Mouse (Mus musculus) layer of hippocampus, adult 18-20 months (tissue): ENCODE measurements around the gene Klf12. TPM values are rescaled to one million over a fixed set of nuclear protein-coding genes. Genes with fewer than 3 reads are reported as not detected.

Experiments used
- DNase-seq, 2 experiments: peaks; one replicate each; pipeline ENCODE4 v3.0.0; 2022; ENCODE audit warnings: low spot score in 2 of 2
- long read RNA-seq: library from polyadenylated mRNA; stranded (forward); transcript quantifications from one replicate; pipeline ENCODE4 v2.0.0, GENCODE M21; 2021
- total RNA-seq, 2 experiments: library from RNA; stranded (reverse); gene quantifications; 2 replicates each; pipeline ENCODE4 v1.2.3; 2021

Klf12 gene
- 10 to 100 TPM; 39.8 to 40.3 TPM for total RNA-seq
- long read RNA-seq, result 0 reads

DNA sequence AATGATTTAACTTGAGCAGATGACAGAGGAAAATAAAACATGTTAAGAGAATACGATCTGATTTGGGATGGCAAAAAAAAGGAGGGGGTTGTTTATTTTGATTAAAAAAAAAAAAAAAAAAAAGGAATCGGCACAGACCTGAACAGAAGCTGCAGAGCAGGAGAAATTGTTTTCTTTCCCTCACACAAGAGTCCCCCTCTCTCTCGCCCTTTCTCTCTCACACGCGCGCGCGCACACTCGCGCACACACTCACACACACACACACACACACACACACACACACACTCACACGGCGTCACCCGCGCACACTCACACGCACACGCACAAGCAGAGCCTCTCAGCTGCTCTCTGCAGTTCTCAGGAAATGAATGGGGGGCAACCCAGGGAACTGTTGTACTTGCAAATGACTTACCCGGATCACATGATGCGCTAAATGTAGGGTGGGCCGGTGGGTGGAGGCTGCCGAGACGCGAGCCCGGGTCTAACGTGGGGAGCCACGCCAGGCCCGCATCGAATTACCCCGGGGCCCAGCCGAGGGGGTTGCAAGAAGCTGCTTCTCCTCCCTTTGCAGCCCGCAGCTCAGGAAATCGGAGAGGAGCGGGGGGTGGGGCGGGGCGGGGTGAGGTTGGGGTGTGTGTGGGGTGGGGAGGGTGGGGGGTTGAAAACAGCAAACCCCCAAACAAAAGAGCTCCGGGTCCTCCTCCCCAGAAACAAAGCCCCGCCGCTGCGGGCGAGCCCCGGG lies at the start of gene Klf12:
Gene Klf12, minus strand, starts transcription at position 561 of the 742 bp plus-strand sequence.
- DNase-seq, result peak; percentile 72 to 86

DNA sequence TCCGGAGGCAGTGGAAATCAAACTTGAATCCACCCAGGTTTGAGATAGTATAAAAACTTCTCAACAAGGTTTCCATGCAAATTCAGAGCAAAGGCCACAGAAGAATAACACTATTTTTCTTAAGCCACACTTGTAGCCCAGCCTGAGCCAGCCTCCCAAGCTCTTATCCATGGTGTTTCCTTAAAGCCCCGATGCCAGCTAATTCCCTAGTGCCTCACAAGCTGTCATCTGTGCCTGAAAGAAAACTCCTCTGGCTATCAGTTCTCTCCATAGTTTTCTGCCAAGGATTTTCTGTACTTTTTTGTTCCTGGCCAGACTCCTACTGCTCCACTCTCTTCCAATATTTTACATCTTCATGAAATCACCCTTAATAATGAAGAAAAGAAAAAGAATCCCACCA lies 48.9 kb upstream of the Klf12 start:
- DNase-seq, result peak in 1 of 2 experiments; percentile 4

DNA sequence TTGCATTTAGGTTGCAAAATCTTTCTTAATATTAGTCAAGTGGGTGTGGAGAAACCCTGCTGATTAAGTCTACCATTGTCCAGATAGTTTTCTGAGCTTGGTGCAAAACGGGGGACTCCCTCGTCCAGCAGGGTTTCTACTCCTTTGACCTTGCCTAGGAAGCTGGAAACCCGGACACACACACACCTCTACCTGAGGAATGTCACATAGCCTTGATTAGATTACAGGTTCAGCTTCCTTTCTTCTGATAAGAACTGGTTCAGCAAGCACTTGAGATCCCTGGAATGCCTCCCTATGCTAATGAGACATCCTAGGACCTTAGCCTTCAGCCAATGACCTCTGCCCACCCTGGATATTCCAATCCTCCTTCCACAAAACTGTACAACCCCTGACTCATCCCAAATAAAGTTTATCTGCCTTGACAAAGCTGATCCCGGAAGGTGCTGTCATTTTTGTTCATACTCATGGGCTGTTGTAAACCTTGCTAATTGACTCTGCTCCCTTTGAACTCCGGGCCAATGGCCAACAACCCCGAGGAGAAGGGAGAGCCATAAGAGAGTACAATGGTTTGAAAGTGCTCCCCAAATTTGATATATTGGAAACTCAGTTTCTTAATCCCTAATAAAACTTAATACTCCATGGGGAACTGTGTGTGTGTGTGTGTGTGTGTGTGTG lies 44.3 kb upstream of the Klf12 start:
- no peak for DNase-seq

DNA sequence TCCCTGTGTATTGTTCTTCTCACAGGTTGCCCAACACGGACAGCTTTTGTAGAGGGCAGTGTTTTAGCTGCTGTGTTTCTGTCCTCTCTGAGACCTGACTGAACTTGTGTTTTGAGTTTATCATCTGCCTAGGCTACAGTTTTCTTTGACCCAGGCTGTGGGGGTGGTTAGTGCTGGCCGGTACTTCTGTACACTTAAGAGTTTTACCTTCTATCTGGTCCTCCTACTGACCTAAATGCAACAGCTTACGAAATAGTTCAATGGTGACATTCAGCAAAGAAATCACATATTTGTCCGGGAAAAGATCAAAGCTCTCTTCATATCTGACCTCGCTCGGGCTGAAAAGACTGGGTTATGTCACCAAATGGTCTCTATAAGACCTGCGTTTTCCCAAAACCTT lies 39.8 kb upstream of the Klf12 start:
- DNase-seq, result no peak

DNA sequence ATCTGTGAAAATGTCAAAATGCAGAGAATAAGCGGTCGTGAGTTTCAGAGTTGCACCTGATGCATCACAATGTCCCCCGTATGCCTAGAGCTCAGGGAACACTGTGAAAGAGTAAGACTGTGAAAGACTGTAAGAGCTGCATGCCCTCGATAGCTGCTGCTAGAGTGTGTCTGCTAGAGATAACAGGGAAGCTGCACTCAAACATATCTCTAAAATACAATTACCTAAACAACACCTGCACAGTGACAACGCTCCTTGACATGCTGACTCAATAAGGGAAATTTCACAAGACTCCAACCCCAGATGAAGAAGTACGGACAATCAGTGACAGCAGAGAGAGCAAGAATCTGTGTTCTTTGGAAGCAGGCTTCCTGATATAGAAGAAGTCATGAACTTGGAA lies 37.5 kb upstream of the Klf12 start:
- DNase-seq, result no peak

DNA sequence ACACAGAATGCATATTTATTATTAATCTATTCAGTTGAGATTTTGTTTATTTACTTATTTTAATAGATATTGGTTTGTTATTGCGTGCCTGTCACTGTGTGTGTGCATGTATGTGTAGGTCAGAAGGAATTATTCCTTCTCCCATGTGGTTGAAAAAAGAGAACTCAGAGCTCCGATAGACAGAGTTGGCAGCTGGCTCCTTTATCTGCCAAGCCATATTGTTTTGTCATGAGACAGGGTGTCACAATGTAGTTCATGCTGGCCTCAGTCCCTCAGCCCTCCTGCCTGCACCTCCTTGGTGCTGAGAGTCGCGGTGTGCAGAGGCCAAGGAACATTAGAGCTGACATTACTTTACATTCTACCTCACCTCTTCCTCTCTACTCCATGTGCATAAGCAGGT lies 32.3 kb upstream of the Klf12 start:
- no peak for DNase-seq

DNA sequence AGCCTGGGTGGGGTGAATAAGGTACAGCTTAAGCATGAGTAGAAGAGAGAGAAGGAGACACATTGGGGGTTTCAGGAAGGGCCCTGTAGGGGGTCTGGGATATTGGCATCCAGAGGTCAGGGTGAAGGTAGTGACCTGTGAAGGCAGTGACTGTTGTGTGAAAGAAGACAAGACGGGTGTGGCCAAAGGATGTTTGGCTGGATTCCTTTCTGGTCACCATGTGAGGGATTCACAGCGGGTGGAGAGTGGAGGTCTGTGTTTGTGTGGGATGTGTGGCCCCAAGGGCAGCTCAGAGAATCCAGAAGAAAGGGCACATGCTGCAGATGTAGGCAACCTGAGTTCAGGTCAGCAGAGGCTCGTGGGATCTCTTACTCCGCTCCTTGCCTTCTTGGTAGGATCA lies 29.6 kb upstream of the Klf12 start:
- no peak for DNase-seq

DNA sequence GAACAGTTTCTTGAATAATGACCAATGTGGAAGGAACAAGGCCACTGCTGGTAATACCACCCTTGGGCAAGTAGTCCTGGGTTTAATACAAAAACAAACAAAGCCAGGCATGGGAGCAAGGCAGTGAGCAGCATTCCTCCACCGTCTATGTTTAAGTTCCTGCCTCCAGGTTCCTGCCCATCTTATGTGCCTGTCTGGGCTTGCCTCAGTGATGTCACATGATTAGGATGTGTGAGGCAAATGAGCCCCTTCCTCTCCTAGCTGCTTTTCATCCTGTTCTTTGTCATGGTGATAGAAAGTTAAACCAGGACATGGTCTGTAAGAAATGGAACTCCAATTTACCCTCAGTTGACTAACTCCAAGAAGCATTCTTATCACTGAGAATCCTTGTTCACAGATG lies 16.4 kb upstream of the Klf12 start:
- no peak for DNase-seq

DNA sequence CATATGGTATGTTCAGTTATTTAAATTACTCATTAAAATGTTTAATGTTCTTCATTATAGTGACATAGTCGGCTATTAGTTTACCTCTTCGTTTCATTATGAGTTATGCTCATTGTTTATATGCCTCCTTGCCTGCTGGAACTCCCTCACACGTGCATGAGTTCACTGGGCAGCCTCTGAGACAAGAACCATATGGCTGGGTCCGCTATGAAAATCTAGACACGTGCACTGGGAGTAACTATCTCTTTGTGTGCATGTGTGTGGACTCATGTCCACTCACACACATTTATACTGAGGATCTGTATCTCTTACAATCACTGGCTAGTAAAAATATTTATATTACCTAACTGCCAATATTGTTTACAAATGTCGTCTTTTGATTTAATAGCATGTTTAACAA lies 14.4 kb upstream of the Klf12 start:
- DNase-seq, result no peak

DNA sequence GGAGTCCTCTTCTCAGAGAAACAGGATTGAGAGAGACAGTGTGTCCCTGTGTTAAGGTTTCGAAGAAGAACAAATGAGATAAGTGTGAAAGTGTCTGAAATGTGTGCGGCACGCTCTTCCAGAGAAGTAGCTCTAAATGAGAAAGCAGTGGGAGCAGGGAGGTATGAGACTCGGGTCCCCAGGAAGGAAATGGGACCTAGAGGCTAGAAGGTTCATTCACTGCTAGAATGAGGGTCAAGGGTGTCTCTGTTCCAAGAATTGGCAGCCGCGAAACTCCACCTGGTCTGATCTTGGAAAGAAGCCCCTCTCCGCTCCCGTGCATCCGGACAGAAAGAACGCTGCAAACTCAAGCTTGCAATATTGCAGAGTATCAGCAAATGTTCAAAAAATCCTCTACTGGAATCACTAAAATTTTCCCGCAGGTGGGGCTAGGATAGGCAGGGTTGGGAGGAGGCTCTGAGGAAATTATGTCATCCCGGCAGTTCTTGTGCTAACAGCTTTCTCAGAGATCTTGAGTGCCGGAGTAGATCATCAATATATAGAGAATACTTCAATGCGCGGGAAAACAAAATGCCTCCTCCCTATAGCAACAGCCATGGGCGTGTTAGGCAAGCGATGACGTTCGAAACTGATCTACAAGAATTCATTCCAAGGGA lies 2.2 kb upstream of the Klf12 start:
- peak in 1 of 2 experiments; percentile 13 for DNase-seq

DNA sequence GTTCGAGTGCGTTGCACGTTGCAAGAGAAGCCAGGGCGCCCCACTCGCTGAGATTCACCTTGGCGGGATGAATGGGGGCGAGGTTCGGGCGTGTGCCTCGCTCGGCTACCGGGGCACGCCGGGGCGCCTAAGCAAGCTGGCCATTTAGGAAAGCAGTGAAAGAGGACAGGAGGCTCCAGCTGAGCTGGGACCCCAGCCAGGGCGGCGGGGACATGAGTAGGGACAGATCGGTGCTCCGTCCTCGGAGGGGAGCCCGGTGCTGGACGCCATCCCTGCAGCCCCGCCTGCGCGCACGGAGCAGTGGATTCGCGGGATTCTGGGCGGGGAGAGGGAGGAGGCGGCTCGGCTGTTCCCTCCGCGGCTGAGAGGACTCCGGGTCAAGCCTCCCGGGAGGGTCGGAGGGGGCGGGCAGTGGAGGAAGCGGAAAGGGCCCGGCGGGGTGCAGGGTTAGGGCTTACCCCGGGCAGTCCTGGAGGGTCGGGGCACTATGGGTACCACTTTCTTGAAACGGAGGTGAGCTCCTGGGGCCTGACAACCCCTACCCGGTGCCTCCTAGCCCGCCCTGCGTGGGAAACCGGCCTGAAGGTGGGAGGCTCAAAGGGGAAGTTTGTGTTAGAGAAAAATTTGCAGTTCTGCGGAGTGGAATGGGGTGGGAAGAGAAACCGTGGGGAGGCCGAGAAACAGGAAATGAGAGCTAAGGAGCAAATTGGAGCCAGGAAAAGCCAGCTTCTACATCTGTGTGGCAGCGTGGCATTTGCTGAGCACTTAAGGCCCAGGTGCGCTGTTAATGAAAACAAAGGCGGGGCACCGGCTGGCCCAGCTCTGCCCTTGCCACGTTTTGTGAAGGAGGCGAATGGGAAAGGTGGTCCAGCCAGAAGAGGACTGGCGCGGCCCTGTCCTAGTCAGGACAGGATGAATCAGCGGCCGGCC lies 1.4 kb upstream of the Klf12 start:
- DNase-seq, result peak; percentile 40 to 57

DNA sequence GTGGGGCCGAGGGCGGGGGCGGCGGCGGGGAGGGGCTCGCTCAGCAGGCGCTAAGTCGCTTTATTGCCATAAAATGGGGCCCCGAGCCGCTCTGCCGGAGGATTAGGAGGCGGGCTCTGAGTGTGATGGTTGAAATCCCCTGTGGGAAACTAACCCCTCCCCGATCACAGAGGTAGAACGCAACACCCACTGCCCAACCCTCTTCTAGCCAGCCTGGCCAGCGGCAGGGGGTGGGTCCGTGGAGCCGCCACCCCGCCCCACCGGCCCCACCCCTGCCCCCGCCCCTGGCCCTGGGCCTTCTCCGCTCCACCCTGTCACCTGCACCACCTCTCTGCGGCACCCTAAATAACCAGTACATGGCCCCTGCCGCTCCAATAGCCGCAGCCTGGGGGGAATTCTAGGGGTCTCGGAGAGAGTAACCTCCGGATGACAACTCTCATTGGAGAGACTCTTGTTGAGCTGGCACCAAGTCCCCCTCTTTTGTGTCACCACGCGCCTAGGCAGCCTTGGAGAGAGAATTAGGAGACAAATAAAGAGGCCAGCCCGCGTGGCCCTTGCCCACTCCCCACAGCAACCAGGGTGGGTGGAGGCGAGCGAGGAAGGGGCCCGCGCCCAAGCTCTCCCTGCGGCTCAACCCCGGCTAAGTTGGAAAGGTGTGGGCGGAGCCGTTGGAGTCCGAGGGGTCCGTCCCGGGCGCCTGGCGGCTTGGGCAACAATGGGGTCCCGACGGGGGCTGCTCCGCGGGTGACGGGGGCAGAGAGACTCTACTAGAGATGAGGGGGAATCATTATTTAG lies 579 bp upstream of the Klf12 start:
- DNase-seq, result peak; percentile 39 to 67

DNA sequence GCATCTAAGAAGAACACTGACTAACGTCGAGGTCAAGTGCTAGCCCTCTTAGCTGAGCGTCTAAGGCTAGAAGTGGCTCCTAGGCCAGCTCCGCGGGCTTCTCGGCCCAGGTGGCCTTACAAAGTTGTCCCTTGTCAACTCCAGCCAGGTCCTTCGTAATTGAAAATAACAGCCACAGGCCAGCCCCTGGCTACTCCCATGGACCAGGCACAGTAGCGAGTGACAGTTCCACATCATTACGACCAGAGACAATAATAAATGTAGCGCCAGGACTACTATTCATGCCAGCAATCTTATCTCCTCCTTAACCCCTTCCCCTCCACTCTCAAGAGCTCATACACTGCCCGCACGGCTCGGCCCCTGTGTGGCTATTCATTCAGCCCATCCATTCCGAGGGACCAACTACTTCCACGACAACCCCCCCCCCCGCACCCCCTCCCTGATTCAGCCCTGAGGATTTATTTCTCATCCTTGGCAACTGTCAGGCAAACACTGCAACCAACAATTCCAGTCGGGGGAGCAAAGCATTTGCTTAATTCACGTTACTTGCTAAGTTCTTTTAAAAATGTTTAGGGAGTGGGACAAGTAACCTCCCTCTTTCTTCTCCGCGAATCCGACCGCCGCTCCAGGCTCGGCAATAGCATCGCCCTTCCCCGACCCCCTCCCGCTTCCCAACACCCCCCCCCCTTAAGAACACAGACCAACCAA lies 914 bp downstream of the Klf12 start:
- no peak for DNase-seq

DNA sequence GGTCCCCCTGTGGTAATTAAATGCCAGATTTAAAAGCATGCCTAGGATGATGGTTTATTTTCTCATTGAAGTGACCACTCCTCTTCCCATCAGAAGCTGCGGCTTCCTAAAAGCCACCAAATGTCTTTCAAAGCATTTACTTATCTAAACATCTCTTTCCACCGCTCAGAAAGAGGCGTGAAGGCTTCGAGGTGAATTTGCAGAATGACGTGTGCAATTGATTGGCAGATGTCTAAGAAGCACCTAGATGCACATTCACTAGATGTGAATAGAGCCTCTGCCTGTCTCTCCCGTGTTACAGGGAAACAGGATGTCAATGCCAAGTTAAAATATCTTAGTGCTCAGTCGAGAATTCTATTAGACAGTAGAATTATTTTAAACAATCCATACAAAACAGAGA lies 1.8 kb downstream of the Klf12 start:
- no peak for DNase-seq

DNA sequence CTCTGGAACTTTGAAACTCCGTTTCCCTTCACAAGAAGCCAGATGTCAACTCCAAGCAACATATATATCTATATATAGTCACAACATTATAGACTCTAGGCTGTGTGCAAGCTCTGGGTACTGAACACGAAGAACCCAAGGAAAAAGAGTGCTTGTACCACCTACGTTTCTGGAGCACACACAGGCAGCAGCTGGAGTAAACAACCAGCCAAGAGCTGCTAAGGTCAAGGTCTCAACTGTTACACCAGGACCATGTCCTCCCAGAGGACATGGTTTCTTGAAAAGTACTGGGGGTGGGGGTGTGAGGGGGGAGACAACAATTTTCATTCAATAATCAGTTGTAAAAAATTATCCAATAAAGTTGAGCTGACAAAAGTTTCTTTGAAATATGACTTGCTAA lies 2.7 kb downstream of the Klf12 start:
- no peak for DNase-seq

DNA sequence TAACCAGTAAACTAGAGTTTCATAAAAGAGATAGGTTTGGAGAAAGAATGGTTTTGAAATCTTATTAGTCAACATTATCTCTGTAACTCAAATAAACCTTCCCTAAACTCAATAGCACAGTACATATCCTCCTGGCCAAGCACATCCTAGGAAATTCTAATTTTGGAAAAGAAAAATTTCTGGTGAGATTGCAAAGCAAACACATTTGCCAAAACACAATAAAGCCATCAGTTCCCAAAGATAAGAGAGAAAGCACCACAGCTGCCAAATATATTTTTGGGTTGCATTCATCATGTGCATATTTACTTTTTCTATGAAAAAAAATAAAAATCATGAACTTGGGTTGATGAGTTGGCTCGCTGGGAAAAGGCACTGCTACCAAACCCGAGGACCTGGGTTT lies 10.3 kb downstream of the Klf12 start:
- DNase-seq, result no peak

DNA sequence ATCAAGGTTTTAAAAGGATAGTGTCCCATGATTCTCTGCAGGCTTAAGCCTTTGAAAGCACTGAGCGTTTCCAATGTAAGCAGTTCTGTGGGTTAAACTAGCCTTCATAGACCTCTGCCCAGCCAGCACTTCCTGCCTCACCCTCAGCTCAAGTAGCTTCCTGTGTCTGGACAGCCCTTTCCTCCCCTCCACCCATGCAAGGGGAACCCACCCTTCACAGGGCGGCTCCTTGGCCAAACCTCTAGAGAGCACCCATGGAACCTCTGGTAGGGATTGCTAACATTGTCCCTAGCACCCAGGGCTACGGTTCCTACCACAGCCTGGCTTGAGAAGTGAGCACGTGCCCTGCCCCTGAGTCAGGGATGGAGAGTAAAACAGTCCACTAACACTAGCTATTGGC lies 23.9 kb downstream of the Klf12 start:
- DNase-seq, result no peak

DNA sequence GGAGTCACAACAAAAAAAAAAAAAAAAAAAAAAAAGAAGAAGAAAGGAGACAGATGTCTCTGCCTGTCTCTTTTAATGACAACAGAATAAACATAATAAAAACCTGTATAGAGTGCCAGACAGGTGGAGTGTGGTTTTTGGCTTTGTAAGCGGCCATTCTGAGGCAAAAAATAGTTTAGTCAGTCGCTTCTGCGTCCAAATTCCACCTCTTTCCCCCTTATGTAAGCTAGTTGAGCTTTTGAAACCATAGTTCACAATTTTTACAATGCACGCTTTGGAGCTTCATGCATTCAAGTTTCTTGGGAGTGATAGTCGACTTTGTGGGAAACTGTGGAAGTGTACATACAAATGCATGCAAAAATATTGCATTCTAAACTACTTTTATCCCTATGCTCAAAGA lies 41.4 kb downstream of the Klf12 start:
- DNase-seq, result no peak

DNA sequence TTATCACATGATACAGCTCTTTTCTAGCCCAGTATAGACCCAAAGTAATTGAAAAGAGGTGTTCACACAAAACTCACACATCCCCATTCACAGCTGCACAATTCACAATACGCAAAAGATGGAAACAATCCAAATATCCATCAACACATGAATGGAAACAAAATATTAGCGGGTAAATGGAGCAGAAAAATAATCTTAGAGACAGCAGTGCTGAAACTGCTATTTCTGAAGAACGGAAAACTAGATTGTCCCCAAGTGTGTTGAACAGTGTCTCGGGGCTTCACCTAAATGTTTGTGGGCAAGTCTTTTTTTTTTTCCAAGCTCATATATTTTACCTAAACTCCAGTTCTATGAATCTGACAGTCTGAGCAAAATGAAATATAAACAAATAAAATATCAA lies 44.6 kb downstream of the Klf12 start:
- no peak for DNase-seq

DNA sequence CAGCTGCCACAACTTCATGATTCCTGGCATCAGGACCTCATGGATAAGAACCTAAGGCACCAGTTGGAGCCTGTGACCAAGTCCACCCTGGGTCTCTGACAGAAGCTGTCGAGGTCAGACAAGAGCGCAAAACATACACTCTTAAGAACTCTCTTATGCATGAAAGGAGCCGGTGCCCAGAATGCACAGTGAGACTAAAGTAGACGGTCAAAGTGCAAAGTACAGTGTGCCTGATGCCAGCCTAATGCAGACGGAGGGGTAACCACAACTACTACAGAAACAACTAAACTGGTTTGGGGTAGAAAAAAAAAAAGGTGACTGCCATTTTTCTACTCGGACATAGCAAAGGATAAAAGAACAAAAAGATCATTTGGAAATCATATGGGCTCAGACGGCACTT lies 47.7 kb downstream of the Klf12 start:
- DNase-seq, result no peak
